Mouse (Mus musculus) liver, adult 2 months (tissue): ENCODE data around the gene Tubb4a. TPM values are rescaled to one million over a fixed set of nuclear protein-coding genes. Genes with fewer than 3 reads are reported as not detected.

Experiments used
- DNase-seq: peaks from one replicate; pipeline ENCODE4 v3.0.0-alpha.2; 2011; ENCODE audit warnings: low read depth, low spot score; ENCODE audit errors: extremely low read depth
- H3K27ac ChIP-seq: fragments of 200-500 bp; replicated peaks from 2 replicates; pipeline ENCODE4 v1.5.1; 2012; ENCODE audit warnings: low read depth, mild to moderate bottlenecking, control low read depth, inconsistent platforms, low read length; ENCODE audit not compliant: insufficient read depth
- H3K27me3 ChIP-seq: fragments of 200-500 bp; 2 replicates; pipeline ENCODE4 v1.6.1; 2012; ENCODE audit warnings: mild to moderate bottlenecking, moderate library complexity, low read length, inconsistent platforms; ENCODE audit not compliant: control insufficient read depth, insufficient read depth
- H3K36me3 ChIP-seq: fragments of 200-500 bp; 2 replicates; pipeline ENCODE4 v1.6.1; 2012; ENCODE audit warnings: low read length, inconsistent platforms; ENCODE audit not compliant: control insufficient read depth, insufficient read depth
- H3K4me1 ChIP-seq: fragments of 200-500 bp; 2 replicates; pipeline ENCODE4 v1.6.1; 2011; ENCODE audit warnings: low read length; ENCODE audit not compliant: control insufficient read depth, insufficient read depth
- H3K4me3 ChIP-seq: fragments of 200-500 bp; 2 replicates; pipeline ENCODE4 v1.5.1; 2011; ENCODE audit warnings: low read depth, mild to moderate bottlenecking, control low read depth, low read length, moderate library complexity; ENCODE audit not compliant: insufficient read depth
- H3K79me2 ChIP-seq: fragments of 200-500 bp; 2 replicates; pipeline ENCODE4 v1.6.1; 2012; ENCODE audit warnings: inconsistent platforms, mild to moderate bottlenecking, low read length, moderate library complexity; ENCODE audit not compliant: control insufficient read depth, insufficient read depth
- H3K9ac ChIP-seq: fragments of 200-500 bp; 2 replicates; pipeline ENCODE4 v1.6.1; 2012; ENCODE audit warnings: low read depth, mild to moderate bottlenecking, control low read depth, inconsistent platforms, low read length
- CTCF ChIP-seq: fragments of 200-500 bp; IDR thresholded peaks from 2 replicates; pipeline ENCODE4 v1.5.1; 2011; ENCODE audit warnings: low read depth, low read length, control low read depth
- POLR2A ChIP-seq: fragments of 200-500 bp; IDR thresholded peaks from 2 replicates; pipeline ENCODE4 v1.6.1; 2011; ENCODE audit warnings: low read length, control low read depth; ENCODE audit not compliant: insufficient read depth; ENCODE audit errors: extremely low read depth
- WGBS: fragments of 180-500 bp; shearing (Covaris S2); methylation state at CpG from one replicate; pipeline ENCODE4 v1.1.7; 2018; 5-methylcytosine and 5-hydroxymethylcytosine counted together
- polyA plus RNA-seq: library from polyadenylated mRNA; depleted of rRNA; stranded (reverse); fragments of >200 nt; gene quantifications from 2 replicates; pipeline ENCODE4 v1.2.3, GENCODE M21; 2012
- total RNA-seq: library from RNA; depleted of rRNA; stranded (reverse); fragments of >200 nt; gene quantifications from 2 replicates; pipeline ENCODE4 v1.2.3, GENCODE M21; 2014

Gene Tubb4a
- total and polyA plus RNA-seq, 2 experiments: 0.18 to 0.24 TPM

DNA sequence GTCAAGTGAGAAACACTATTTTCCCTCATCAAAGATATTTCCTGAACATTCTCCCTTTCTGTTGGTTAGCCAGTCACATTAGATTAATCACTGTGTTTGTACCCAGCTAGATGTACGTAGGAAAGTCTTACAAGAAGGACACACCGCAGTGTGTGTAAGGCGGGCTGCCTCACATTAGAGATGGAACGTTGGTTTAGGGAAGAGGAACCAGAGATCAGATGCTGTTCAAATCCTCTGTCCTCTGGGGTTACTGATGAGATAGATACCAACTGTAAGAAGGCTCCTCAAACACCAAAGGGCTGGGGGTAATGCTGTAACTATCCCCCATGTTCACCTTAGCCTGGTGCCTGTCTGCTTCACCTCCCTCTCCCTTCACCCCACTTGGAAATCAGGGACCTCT is 37.2 kb upstream of the Tubb4a start:
- Histone ChIP-seq H3K4me3 (no peak overlapping the region), H3K27me3 (no peaks in the 10 kb centered on the region), H3K9ac (no peak overlapping the region), H3K36me3 (no peaks in the 10 kb centered on the region), H3K4me1 (no peaks in the 10 kb centered on the region), H3K79me2 (no peaks in the 10 kb centered on the region), H3K27ac (no peak overlapping the region)
- DNase-seq: no peak
- 77% methylated on average over 4 of the region's 4 CpGs for WGBS
- TF ChIP-seq CTCF (no peak), POLR2A (no peak)

DNA sequence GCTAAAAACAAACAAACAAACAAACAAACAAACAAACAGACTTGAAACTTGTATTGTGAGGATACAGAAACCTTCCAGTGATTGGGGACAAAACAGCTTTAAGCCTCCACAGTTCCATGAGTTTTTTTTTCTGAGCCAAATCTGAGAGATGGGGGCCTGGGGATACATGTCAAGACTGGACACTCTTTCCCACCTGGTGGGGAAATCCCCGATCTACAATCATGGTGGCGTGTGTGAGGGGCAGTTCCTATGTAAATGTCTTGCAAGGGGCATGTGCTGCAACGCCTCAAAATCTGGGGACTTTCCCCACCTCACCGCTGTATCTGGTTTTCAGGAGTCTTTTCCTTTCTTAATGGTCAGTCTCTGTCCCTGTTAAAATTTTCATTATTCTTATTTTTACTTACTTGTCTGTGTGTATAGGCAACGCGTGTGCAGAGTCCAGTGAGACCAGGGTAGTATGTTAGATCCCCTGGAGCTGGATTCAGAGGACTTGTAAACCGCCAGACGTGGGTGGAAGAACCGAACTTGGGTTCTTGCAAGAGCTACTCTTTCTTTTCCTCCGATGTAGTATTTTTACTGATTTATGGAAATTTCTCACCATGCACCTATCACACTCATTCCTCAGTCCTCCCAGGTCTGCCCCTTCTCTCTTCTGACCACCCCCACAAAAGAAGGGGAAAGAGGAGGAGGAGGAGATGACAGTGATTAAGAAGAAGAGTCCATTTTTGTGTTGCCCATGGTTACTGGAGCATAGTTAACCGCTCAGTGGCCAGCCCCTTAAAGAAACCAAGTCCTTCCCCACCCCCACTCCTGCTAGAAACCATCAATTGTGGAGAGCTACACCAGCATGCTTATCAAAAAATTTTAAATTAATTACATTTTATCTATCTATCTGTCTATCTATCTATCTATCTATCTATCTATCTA is 35.9 kb upstream of the Tubb4a start:
- Histone ChIP-seq H3K9ac (no peak overlapping the region), H3K4me1 (no peaks in the 10 kb centered on the region), H3K36me3 (no peaks in the 10 kb centered on the region), H3K27ac (no peak overlapping the region), H3K27me3 (no peaks in the 10 kb centered on the region), H3K79me2 (no peaks in the 10 kb centered on the region), H3K4me3 (no peak overlapping the region)
- no peak for DNase-seq
- no peak for TF ChIP-seq CTCF
- TF ChIP-seq POLR2A: no peak
- 89% methylated on average over 11 of the region's 11 CpGs for WGBS

DNA sequence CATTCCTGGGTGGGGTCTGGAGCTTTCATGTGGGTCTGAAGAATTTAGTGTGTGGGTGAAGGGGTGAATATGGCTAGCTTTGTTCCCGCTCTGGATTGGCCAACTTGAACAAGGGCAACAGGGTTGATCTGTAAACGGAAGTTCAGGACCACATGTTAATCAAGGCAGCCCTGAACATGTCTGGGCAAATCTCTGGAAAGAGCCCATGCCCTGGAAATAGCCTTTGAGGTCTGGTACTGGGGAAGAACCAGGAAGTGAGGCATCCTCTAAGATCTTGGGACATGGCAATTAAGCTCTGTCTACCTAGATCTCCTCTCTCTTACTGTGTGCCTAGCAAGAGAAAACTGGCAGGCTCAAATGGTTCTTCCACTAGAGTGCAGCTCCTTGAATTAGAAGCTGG is 34.3 kb upstream of the Tubb4a start:
- H3K4me1 ChIP-seq: no peaks in the 10 kb centered on the region
- H3K36me3 ChIP-seq: no peaks in the 10 kb centered on the region
- H3K79me2 ChIP-seq: no peaks in the 10 kb centered on the region
- 88% methylated on average over 2 of the region's 2 CpGs for WGBS
- TF ChIP-seq POLR2A: no peak
- TF ChIP-seq CTCF: no peak
- H3K27ac ChIP-seq: no peak overlapping the region
- no peaks in the 10 kb centered on the region for H3K27me3 ChIP-seq
- H3K9ac ChIP-seq: no peak overlapping the region
- no peak overlapping the region for H3K4me3 ChIP-seq
- no peak for DNase-seq

DNA sequence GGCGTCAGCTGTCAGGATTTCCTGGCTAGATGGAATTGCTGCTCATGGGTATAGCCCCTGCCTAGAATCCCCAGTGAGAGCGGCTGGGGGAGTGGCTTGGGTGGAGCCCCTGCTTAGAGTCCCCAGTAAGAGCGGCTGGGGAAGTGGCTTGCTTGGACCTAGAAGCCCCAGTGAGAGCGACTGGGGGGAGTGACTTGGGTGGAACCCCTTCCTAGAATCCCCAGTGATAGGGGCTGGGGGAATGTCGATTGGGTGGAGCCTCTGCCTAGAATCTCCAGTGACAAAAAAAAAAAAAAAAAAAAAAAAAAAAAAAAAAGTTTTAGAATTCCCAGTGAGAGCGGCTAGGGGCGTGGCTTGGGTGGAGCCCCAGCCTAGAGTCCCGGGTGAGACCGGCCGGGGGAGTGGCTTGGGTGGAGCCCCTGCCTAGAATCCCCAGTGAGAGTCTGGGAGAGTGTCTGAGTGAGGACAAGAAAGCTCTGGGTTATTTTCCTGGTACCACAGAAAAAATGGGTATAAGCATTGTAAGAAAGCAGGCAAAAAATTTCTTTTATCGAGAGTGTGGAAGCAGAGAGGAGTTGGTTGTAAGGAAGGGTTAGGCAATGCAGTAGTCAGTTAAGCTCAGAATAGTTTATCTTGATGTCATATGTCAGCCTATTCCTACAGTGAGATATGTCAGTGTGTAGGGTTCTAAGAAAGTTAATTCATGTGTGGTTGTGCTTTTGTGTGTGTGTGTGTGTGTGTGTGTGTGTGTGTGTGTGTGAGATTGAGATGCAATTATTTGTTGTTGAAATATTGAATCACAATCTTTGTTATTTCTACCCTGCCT is 31.2 kb upstream of the Tubb4a start:
- Histone ChIP-seq H3K79me2 (no peaks in the 10 kb centered on the region), H3K4me3 (no peak overlapping the region), H3K4me1 (no peaks in the 10 kb centered on the region), H3K9ac (no peak overlapping the region), H3K27ac (no peak overlapping the region), H3K27me3 (no peaks in the 10 kb centered on the region), H3K36me3 (no peaks in the 10 kb centered on the region)
- TF ChIP-seq CTCF (no peak), POLR2A (no peak)
- DNase-seq: no peak
- 10% methylated on average over 11 of the region's 11 CpGs for WGBS

- 63% methylated on average over 2 of the region's 2 CpGs for WGBS
- TF ChIP-seq CTCF (no peak), POLR2A (no peak)
- no peak overlapping the region for H3K27ac ChIP-seq
- no peak for DNase-seq
- no peaks in the 10 kb centered on the region for H3K4me1 ChIP-seq
- H3K79me2 ChIP-seq: no peaks in the 10 kb centered on the region
- no peaks in the 10 kb centered on the region for H3K27me3 ChIP-seq
- H3K9ac ChIP-seq: no peak overlapping the region
- H3K4me3 ChIP-seq: no peak overlapping the region
- H3K36me3 ChIP-seq: no peaks in the 10 kb centered on the region
Measured at GRCm38 (mm10) chr17:57116801-57117200, 29.2 kb upstream of the Tubb4a start.
